Mouse (Mus musculus): ENCODE measurements around the gene Mpdu1.
"Not testable (repeated sequence)": the region's sequence is repeated elsewhere in the genome, so short reads cannot be mapped to it uniquely, and the experiment has no call there.

The Mpdu1 gene

DNA sequence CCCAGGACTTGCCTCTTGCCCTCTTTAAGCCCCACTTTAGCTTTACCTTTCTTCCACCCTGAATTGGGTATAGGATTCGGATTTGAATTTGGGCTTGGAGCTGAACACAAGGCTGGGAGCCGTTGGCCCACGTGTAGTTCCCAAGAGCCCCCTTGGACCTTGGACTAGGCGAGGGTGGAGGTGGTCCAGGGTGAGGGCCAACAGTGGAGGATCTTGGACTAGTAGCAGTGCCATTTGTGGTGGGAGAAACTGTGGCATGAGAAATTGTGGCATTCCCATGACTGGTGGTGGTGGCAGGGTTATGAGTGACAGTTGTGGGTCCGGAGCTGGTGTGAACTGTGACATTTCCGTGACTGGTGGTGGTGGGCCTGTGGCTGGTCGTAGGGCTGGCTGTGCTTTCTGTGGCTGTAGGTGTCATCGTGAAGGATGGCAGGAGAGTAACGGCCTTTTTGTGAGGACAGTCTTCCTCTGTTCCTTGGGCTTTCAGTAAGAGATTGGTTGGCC is 3.1 kb upstream of the Mpdu1 start:
- peak; percentile 29 for DNase-seq (ENCODE audit: low read depth)

DNA sequence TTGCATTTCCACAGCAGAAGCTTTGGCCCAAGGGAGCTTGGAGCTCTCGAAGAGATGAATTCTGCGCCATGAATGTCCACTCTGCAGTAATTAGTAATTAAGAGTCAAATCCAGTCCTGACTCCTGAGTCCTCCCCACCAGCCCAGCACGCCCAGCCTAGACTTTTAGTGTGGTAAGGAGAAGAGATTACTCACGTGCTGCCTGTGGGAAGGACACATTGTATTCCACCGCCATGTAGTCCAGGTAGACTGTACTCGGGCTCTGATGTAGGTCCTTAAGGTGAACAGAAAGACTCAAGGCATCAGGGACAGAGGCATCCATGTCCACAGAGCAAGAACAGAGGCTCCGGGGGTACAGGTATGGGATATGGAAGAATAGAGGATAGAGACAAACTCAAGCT is 2.4 kb upstream of the Mpdu1 start:
- DNase-seq (ENCODE audit: low read depth) = no peak

DNA sequence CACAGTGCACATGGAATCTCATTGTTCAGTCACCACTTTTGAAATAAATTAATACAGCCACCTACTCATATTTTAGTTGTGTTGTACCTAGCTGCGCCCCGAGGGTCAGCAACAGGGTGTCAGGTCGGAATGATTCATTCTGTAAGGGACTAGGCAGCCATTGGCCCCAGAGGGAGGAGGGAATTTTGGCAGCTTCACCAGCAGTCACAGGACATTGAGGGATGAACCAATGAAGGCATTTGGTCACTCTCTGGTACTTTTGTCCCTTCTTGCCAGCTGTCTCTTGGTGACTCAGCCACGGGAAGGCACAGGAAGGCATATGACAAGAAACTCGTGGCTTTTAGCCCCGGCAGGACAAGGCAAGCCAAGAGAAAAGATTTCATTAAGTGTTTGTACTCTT is 1.4 kb upstream of the Mpdu1 start:
- DNase-seq (ENCODE audit: low read depth) = peak; percentile 16

DNA sequence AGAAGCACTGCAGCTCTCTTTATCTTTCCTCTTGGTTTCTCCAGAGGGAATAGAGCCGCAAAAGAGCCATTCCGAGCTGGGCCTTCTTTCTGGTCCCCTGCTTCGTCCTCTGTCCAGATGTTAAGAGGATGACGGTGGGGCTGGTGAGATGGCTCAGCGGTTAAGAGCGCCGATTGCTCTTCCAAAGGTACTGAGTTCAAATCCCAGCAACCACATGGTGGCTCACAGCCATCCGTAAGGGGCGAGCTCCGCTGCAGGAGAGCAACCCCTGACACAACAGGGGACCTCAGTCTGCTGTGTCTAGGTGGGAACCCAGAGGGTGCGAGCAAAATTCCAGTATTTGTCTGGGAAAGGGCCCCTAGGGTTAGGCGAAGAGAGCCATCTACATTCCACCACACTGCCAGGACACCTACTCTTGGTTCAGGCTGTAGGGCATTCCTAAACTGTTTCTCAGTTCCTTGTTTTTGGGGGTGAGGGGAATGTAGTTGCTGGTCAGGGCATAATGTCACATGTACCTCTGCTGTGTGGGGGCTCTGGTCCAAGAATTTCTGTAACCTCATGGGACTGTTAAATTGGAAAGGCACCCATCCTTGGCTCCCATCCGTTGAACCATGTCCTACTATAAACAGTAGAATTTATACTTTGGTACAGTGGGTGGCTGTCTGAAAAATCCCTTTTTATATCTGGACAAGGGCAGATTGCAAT is 677 bp upstream of the Mpdu1 start:
- peak; percentile 21 for DNase-seq (ENCODE audit: low read depth)

DNA sequence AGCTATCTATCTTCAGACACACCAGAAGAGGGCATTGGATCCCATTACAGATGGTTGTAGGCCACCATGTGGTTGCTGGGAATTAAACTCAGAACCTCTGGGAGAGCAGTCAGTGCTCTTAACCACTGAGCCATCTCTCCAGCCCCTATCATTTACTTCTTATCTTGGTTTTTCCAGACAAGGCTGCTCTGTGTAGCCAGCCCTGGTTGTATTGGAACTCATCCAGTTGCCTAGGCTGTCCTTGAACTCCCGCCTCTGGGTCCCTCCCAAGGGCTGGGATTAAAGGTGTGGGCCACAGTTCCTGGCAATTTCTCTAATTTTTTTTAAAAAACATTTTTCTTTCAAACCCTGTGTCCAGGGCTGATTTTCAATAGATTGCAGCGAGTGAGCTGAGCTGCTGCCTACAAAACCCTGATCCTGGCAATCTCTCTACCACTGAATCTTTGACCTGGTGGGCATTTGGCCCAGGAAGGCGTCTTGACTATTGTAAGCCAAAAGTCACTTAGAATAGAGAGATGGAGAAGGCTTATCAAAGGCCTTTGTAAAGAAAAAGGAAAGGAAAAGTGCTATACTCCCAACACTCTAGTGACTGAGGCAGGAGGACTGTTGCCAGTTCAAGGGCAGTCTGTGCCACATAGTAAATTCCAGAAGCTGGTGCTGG is 1.1 kb downstream of the Mpdu1 start:
- no peak for DNase-seq (ENCODE audit: low read depth)

DNA sequence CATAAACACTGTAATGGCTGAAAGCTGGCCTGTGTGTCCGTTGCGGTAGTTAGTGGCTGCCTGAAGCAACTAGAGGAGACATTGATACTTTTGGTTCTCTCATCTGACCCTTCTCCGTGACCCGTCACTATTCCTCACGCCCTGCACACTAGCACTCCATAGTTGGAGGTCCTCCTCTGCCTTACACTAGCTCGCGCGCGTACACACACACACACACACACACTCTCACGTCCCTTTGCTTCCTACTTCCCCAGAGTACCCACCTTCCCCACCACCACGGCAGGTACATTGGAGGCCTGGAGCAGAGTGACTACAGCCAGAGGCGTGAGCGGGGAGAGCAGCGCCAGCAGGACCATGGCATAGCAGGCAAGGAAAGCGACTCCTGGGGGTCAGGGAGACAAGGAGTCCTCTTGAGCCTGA is 5.0 kb downstream of the Mpdu1 start:
- DNase-seq (ENCODE audit: low read depth) = no peak

DNA sequence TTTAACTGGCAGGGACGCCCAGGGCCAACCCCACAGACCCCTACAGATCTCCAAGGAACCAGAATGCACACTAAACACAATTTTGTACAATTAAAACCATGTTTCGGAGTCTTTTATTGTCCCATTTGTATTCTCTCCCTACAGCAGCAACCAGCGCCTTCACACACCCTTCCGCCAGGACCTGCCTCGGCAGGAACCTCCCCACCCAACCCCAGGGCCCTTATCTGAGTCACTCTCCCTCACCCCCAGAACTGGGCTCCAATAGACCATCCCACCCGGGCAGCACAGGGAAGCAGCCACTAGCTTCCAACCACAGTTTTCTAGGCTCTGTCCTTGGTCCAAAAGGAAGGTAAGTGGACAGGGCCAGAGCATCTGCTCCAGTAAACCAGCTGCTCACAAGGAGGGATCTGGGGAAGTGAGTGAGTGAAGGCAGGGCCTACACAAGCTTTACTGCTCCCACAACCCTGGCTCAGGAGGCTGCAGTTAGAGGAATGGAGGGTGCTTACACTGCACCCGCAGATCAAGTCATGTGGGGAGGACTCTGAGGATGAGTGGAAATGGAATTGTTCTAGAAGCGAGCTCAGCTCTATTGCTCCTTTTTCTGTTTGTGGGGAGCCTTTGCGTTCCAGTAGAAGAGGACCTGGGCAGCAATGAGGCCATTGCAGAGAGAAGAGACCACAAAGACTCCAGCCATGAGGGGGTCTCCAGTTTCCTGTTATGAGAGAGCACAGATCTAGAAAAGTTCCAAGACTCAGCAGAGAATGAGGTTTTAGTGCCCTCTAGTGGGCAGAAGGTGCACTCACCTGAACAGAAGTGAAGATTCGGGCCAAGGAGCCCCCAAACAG is 5.6 kb downstream of the Mpdu1 start:
- DNase-seq (ENCODE audit: low read depth) = peak; percentile 83

DNA sequence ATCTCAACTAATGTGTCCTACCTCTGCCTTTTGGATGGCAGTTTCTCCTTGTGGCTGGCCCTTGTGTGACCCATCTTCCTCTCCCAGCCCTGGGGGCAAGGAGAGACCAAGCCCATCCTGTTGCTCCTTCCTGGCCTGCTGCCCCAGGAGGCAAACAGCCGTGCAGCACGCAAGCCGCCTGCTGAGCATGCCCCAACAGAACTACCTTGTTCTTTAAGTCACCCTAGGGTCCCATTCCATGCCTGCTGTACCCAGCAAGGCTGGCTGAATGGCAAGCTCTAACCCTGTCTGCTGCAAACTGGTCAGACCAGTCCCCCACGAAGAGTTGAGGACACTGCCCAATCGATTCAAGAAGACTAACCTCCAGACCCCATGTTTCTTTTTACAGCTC is 6.4 kb downstream of the Mpdu1 start:
- DNase-seq (ENCODE audit: low read depth) = no peak

DNA sequence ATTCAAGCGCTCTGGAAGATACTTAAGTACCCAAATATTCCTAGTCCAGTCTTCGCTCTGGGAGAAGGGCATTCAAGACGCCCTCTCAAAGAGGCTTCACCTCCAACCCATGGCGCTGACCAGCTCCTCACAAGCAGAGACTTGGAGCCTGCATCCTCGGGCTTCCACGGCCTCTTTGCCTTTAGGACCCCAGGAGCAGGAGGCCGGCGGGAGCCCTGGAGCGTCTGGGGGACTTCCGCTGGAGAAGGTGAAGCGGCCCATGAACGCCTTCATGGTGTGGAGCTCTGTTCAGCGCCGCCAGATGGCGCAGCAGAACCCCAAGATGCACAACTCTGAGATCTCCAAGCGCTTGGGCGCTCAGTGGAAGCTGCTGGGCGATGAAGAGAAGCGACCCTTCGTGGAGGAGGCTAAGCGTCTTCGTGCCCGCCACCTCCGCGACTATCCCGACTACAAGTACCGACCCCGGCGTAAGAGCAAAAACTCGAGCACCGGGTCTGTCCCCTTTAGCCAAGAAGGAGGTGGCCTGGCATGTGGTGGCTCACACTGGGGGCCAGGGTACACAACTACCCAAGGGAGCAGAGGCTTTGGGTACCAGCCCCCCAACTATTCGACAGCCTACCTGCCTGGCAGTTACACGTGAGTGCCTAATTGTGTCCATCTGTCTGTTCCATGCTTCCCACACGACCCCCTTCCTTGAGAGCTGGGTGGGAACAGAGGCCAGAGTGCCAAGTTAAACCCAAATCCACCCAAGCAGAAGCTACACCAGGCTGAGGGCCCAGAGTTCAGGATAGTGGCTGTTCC is 7.0 kb downstream of the Mpdu1 start, which contains the start of gene Sox15:
Gene Sox15 (plus strand): TSS at position 51 of the 801 bp plus-strand sequence.
- DNase-seq (ENCODE audit: low read depth) = peak; percentile 51

DNA sequence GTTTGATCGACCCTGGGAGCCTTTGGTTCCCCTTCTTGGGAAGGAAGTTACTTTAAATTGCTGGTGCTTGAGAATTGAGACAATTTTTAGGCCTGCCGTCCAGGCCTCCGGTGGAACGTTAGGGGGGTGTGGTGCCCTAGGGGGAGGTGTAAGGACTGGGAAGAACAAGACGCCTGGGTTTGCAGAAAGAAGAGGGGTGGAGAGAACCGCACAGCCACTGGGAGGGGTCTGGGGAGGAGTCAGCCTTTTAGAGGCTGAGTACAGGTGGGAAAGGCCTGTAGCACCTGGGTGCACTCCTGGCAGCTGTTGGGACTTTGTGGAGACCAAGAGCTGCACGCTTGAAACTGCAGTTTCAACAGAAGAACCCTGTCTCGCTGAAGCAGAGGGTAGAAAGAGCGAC is 7.7 kb downstream of the Mpdu1 start:
- no peak for DNase-seq (ENCODE audit: low read depth)

DNA sequence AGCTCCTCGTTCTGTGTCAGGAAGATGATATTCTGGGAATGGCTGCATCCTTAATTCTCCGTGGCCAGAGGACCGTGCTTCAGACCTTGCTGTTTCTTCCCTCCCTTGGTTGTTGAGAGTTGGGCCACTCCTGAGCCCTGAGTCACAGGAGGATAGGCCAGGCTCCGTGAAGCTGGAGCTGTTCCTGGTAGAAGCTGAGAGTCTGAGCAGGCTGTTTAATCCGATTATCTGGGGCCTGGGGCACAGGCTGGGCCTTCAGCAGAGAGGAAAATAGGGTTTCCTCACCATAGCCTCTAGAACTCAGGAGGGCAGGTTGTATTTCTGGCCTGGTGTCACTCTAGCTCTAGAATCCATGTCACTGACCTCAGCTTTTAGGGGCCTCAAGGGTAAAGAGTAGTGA is 9.0 kb downstream of the Mpdu1 start:
- DNase-seq (ENCODE audit: low read depth) = no peak

DNA sequence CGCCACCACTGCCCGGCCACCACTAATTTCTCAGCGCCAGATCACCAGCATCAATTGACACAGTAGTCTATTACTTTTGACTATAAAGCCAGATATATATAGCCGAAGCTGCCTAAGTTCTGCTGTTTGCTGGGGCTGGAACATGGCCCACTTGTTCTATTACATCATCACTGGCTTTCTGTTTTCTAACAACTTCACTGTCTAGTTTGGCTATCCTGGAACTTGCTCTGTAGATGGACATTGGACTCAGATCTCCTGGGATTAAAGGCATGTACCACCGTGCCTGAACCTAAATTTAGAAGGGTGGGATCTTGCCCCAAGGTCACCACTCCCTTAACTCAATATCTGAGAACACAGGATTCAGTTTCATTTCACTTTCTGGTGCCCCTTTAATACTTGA is 16.6 kb downstream of the Mpdu1 start:
- DNase-seq (ENCODE audit: low read depth) = no peak

DNA sequence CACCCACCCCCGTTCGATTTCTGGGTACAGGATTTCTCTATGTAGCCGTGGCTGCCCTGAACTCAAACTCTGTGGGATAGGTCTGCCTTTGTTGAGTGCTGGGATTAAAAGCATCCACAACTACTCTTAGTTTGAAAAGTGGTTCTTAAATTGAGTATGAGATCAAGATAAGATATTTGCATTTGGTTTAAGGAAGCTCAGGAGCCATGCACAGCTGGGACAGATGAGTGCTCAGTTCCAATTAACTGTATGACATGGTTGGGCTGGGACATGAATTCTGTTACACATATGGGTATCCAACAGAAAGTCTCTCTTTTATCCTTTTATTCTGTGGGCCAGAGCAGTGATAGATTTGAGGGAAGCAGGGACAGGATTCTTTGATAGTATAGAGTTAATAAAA is 27.0 kb downstream of the Mpdu1 start:
- DNase-seq (ENCODE audit: low read depth) = no peak

DNA sequence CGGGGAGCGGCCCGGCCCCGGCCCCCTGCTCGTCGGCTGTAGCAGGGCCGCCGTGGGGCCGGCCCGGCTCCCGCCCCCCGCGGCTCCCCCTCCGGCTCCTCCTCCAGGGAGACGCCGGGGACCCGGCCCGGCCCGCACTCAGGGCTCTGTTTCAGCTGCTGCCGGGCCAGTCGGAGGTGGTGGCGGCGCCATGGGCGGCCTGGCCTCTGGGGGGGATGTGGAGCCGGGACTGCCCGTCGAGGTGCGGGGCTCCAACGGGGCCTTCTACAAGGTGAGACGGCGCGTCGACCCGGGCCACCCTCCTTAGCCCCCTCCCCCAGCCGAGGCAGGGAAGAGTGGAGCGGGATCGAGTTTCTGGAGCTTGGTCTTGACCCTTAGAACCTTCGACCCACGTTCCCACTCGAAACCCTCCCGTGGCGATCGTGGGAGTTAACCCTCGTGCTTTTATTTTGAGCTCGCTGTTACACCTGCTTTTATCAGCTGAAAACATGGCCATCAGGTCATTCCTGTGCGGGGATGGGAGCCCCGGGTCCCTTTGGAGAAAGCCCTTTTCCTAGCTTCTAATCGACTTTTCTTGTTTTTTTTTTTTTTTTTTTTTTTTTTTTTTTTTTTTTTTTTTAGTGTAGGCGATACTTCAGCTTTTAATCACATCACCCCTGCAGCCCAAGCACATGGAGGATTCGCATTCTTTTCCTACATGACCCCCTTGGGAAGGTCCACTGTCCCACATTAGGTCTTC is 29.1 kb downstream of the Mpdu1 start:
- DNase-seq (ENCODE audit: low read depth) = peak; percentile 45

DNA sequence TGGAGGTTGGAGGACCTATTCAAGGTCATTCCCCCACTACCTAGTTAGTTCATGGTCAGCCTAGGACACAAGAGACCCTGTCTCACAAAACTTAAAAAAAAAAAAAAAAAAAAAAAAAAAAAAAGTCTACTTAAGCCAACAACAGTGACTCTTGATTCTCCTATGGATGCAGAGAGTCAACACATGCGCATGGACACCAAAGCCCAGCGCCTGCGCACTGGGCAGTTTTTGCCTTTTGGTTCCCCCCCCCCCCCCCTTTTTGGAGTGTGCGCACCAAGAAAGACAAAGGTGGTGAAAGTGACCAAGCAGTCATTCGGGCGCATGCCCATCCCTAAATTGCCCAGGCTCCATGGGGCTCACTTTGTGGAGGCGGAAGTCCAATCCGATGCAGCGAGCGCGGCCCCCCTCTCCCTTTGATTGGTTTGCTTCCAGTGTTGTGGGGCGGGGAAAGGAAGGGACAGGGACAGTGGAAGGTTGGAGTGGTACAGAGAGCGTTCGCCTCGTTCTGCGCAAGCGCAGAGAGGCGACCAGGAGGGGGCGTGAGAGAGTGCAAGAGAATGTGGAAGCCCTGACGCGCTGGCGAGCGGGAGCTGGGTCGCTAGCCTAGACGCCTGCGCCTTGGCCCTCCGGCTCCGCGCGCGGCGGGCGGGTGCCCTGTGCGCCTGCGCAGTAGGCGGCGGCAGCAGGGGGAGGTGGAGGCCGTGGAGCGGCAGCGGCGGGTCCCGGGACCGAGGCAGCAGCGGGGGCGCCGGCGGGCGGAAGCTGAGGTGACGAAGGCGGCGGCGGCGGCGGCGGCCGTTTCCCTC is 30.0 kb downstream of the Mpdu1 start, which contains the start of gene Fxr2:
Gene Fxr2 (plus strand): TSS at position 707 of the 806 bp plus-strand sequence.
- DNase-seq (ENCODE audit: low read depth) = peak; percentile 100

DNA sequence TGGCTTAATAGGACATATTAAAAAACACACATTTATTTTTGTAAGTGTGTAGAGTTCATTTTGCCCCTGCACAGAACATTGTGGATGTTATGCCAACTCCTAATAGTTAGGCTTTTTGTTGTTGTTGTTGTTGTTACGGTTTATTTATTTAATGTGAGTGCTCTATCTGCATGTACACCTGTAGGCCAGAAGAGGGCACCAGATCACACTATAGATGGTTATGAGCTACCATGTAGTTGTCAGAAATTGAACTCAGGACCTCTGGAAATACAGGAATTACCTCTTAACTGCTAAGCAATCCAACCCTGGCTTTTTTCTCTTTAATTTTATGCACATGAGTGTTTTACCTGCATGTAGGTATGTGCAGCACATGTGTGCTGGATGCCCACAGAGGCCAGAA is 32.6 kb downstream of the Mpdu1 start:
- peak; percentile 80 for DNase-seq (ENCODE audit: low read depth)

DNA sequence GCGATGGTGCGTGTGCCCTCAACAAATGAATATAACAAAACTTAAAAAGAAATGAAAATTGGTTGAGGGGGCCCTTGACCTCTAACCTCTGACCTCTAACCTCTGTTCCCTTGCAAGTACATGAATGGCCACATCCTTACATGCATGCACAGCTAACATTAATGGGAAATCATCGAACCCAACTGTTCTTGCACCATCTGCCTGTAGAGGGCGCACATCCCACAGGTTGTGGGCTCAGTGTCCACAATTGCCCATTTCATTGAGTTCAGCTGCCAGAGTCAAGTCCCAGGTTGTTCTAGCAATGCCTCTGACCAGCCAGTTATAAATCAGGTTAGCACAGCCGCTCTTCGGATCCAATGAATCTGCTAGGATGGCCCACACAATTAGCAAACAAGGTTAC is 34.2 kb downstream of the Mpdu1 start:
- peak; percentile 90 for DNase-seq (ENCODE audit: low read depth)

DNA sequence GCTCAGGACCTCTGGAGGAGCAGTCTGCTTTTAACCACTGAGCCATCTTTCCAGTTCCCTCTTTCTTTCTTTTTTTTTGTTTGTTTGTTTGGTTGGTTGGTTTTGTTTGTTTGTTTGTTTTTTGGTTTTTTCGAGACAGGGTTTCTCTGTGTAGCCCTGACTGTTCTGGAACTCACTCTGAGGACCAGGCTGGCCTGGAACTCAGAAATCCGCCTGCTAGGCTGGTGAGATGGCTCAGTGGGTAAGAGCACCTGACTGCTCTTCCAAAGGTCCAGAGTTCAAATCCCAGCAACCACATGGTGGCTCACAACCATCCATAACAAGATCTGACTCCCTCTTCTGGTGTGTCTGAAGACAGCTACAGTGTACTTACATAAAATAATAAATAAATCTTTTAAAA is 38.1 kb downstream of the Mpdu1 start:
- DNase-seq (ENCODE audit: low read depth) = not testable (repeated sequence)

DNA sequence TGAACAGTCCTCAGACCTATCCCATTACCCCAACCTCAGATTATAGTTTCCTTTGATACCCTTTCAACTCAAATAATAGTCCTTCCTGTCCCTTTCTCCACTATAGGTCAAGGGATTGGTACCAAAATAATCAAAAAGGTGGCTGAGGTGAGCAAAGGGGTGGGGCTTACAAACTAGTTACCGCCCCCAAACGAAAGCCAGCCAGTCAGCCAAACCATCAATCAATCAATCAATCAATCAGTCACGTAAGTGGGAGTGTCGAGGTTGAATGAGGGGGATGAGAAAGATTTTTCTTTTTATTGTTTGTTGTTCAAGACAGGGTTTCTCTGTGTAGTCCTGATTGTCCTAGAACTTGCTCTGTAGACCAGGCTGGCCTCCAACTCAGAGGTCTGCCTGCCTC is 39.4 kb downstream of the Mpdu1 start:
- DNase-seq (ENCODE audit: low read depth) = no peak

DNA sequence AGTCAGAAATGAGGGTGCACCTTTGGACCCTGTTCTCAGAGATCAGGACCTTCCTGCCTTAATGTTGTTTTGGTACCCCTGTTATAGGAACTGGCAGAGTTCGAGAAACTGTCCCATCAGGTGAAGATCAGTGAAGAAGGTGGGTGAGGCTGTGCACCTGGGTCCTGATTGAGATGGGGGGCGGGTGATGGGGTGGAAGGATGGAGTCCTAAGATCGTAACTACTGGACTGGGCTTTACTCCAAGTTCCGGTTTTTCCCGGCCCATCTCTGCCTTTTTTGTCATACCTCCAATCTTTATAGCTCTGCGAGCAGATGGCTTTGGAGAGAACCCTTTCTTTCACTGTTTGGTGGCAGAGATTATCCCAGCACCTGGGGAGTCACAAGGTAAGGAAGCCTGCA is 40.0 kb downstream of the Mpdu1 start:
- no peak for DNase-seq (ENCODE audit: low read depth)
